Mouse (Mus musculus) neural tube, embryonic 11.5 days (tissue): ENCODE measurements at regions not wholly inside any gene's neighbourhood (a gene's known extent, or its start where the extent isn't known, plus 50 kb on each side); places are given as distances from the start of the nearest gene placed in this dataset.

ENCODE experiments used
- ATAC-seq: fragments of 200-750 bp; cut with Nextera tagmentation; 2 replicates; pipeline ENCODE4 v1.8.0; 2017; ENCODE audit warnings: moderate number of reproducible peaks, mild to moderate bottlenecking, moderate TSS enrichment, moderate library complexity; ENCODE audit not compliant: insufficient read depth, low FRiP score, low TSS enrichment
- DNase-seq: peaks from one replicate; pipeline ENCODE4 v3.0.0-alpha.2; 2015; ENCODE audit warnings: low spot score
- H3K27ac ChIP-seq: fragments of 300-500 bp; sonication (generic); 2 replicates; pipeline ENCODE4 v1.5.1; 2014; ENCODE audit warnings: low read depth, mild to moderate bottlenecking, low read length
- H3K27me3 ChIP-seq: fragments of 300-500 bp; sonication (generic); 2 replicates; pipeline ENCODE4 v1.6.1; 2014; ENCODE audit warnings: mild to moderate bottlenecking, low read length, mixed read lengths; ENCODE audit not compliant: control insufficient read depth, insufficient read depth
- H3K36me3 ChIP-seq: fragments of 300-500 bp; sonication (generic); 2 replicates; pipeline ENCODE4 v1.6.1; 2014; ENCODE audit warnings: mild to moderate bottlenecking, low read length, moderate library complexity, mixed read lengths; ENCODE audit not compliant: control insufficient read depth, insufficient read depth
- H3K4me1 ChIP-seq: fragments of 300-500 bp; sonication (generic); 2 replicates; pipeline ENCODE4 v1.6.1; 2014; ENCODE audit warnings: low read length, mixed read lengths; ENCODE audit not compliant: control insufficient read depth, insufficient read depth
- H3K4me2 ChIP-seq: fragments of 300-500 bp; sonication (generic); 2 replicates; pipeline ENCODE4 v1.6.1; 2014; ENCODE audit warnings: low read depth, mild to moderate bottlenecking, moderate library complexity
- H3K4me3 ChIP-seq: fragments of 300-500 bp; sonication (generic); 2 replicates; pipeline ENCODE4 v1.5.1; 2014; ENCODE audit warnings: low read depth, low read length
- H3K9ac ChIP-seq: fragments of 300-500 bp; sonication (generic); 2 replicates; pipeline ENCODE4 v1.6.1; 2014; ENCODE audit warnings: mild to moderate bottlenecking, low read length
- H3K9me3 ChIP-seq: fragments of 300-500 bp; sonication (generic); 2 replicates; pipeline ENCODE4 v1.6.1; 2016; ENCODE audit warnings: low read length; ENCODE audit not compliant: control insufficient read depth
- WGBS: fragments of 180-500 bp; shearing (Covaris S2); extraction: QIAGEN DNeasy Blood & Tissue Kit; methylation state at CpG from one replicate; pipeline ENCODE4 v1.1.7; 2014; 5-methylcytosine and 5-hydroxymethylcytosine counted together

- Histone ChIP-seq H3K4me2 (no peak overlapping the region), H3K27me3 (no peaks in the 10 kb centered on the region), H3K9ac (no peak overlapping the region), H3K36me3 (no peaks in the 10 kb centered on the region), H3K4me1 (0 out of 2 replicates have a peak, but pooled peaks cover 2% of the 10 kb centered on the region), H3K4me3 (no peak overlapping the region), H3K27ac (no peak overlapping the region), H3K9me3 (no peaks in the 10 kb centered on the region)
- 27% methylated on average over 5 of the region's 5 CpGs for WGBS
- no peak for DNase-seq
- no peak for ATAC-seq
Measured at GRCm38 (mm10) chr16:8944412-8945102, 114.7 kb downstream of the 1810013L24Rik start.

GRCm38 (mm10) chr16:8947846-8948245, 117.9 kb downstream of the 1810013L24Rik start:
- ATAC-seq: no peak
- Histone ChIP-seq H3K9ac (no peak overlapping the region), H3K27ac (no peak overlapping the region), H3K36me3 (no peaks in the 10 kb centered on the region), H3K27me3 (no peaks in the 10 kb centered on the region), H3K4me3 (no peak overlapping the region), H3K4me1 (0 out of 2 replicates have a peak, but pooled peaks cover 2% of the 10 kb centered on the region), H3K4me2 (no peak overlapping the region), H3K9me3 (no peaks in the 10 kb centered on the region)
- WGBS: 78% methylated on average over 5 of the region's 5 CpGs
- DNase-seq: no peak

GRCm38 (mm10) chr16:8951156-8951899, 121.4 kb downstream of the 1810013L24Rik start:
- WGBS: 75% methylated on average over 6 of the region's 6 CpGs
- Histone ChIP-seq H3K9me3 (no peaks in the 10 kb centered on the region), H3K27me3 (no peaks in the 10 kb centered on the region), H3K36me3 (no peaks in the 10 kb centered on the region), H3K4me2 (no peak overlapping the region), H3K4me3 (no peak overlapping the region), H3K27ac (no peak overlapping the region), H3K9ac (no peak overlapping the region), H3K4me1 (no peaks in the 10 kb centered on the region)
- DNase-seq (no peak), ATAC-seq (no peak)

GRCm38 (mm10) chr16:8961739-8962138, 131.8 kb downstream of the 1810013L24Rik start:
- DNase-seq: no peak
- Histone ChIP-seq H3K9me3 (no peaks in the 10 kb centered on the region), H3K4me3 (no peak overlapping the region), H3K9ac (no peak overlapping the region), H3K27ac (no peak overlapping the region), H3K4me1 (no peaks in the 10 kb centered on the region), H3K36me3 (no peaks in the 10 kb centered on the region), H3K27me3 (no peaks in the 10 kb centered on the region), H3K4me2 (no peak overlapping the region)
- 84% methylated on average over 10 of the region's 10 CpGs for WGBS
- no peak for ATAC-seq

- Histone ChIP-seq H3K9me3 (no peaks in the 10 kb centered on the region), H3K27ac (no peak overlapping the region), H3K4me2 (no peak overlapping the region), H3K9ac (no peak overlapping the region), H3K4me1 (no peaks in the 10 kb centered on the region), H3K4me3 (no peak overlapping the region), H3K27me3 (no peaks in the 10 kb centered on the region), H3K36me3 (no peaks in the 10 kb centered on the region)
- DNase-seq (no peak), ATAC-seq (no peak)
- WGBS: 88% methylated on average over 7 of the region's 7 CpGs
Measured at GRCm38 (mm10) chr16:8993521-8994250, 163.8 kb downstream of the 1810013L24Rik start.

GRCm38 (mm10) chr16:8994521-8994920, 164.6 kb downstream of the 1810013L24Rik start:
- 94% methylated on average over 1 of the region's 1 CpGs for WGBS

GRCm38 (mm10) chr16:8997250-8997649, 167.3 kb downstream of the 1810013L24Rik start:
- Histone ChIP-seq H3K27ac (no peak overlapping the region), H3K36me3 (no peaks in the 10 kb centered on the region), H3K4me2 (no peak overlapping the region), H3K9me3 (no peaks in the 10 kb centered on the region), H3K9ac (no peak overlapping the region), H3K27me3 (no peaks in the 10 kb centered on the region), H3K4me1 (no peaks in the 10 kb centered on the region), H3K4me3 (no peak overlapping the region)
- DNase-seq: no peak
- no peak for ATAC-seq
- 75% methylated on average over 5 of the region's 5 CpGs for WGBS

More at GRCm38 (mm10) chr16:8994521-8994920, 164.6 kb downstream of the 1810013L24Rik start:
- H3K36me3 ChIP-seq: no peaks in the 10 kb centered on the region
- H3K4me2 ChIP-seq: no peak overlapping the region
- DNase-seq (no peak), ATAC-seq (no peak)
- H3K4me3 ChIP-seq: no peak overlapping the region
- H3K4me1 ChIP-seq: no peaks in the 10 kb centered on the region
- H3K27ac ChIP-seq: no peak overlapping the region
- H3K9me3 ChIP-seq: no peaks in the 10 kb centered on the region
- no peak overlapping the region for H3K9ac ChIP-seq
- H3K27me3 ChIP-seq: no peaks in the 10 kb centered on the region

- H3K9ac ChIP-seq: no peak overlapping the region
- H3K27ac ChIP-seq: no peak overlapping the region
- DNase-seq (no peak), ATAC-seq (no peak)
- no peaks in the 10 kb centered on the region for H3K4me1 ChIP-seq
- WGBS: 35% methylated on average over 6 of the region's 6 CpGs
- no peak overlapping the region for H3K4me2 ChIP-seq
- no peaks in the 10 kb centered on the region for H3K27me3 ChIP-seq
- H3K36me3 ChIP-seq: no peaks in the 10 kb centered on the region
- no peaks in the 10 kb centered on the region for H3K9me3 ChIP-seq
- H3K4me3 ChIP-seq: no peak overlapping the region
Measured at GRCm38 (mm10) chr16:9004012-9004411, 174.1 kb downstream of the 1810013L24Rik start.
